Mouse (Mus musculus): ENCODE data around the gene Gm8251.

GRCm38 (mm10) chr1:44064625-44065024 is 2.9 kb upstream of the Gm8251 start:
- TF ChIP-seq POLR2A (IDR thresholded peaks at IDR 0.05; ENCODE audit: low read depth, low read length): no peak
- TF ChIP-seq CTCF (IDR thresholded peaks at IDR 0.05; ENCODE audit: borderline replicate concordance, insufficient read depth, low read length): no peak

Measured in embryonic fibroblast, embryonic 13.5 days (primary cell).